Mouse (Mus musculus) gastrocnemius, adult 2 months (tissue): Measurements from ENCODE around the gene 1700013F07Rik. TPM values are rescaled to one million over a fixed set of nuclear protein-coding genes. Genes with fewer than 3 reads are reported as not detected.

Experiments used
- DNase-seq: peaks from one replicate; pipeline ENCODE4 v3.0.0; 2022
- H3K27ac ChIP-seq: fragments of 200-600 bp; 2 replicates; pipeline ENCODE4 v1.8.1; 2022; ENCODE audit warnings: mild to moderate bottlenecking
- H3K4me3 ChIP-seq: fragments of 200-600 bp; 2 replicates; pipeline ENCODE4 v1.8.1; 2022; ENCODE audit warnings: mild to moderate bottlenecking, moderate library complexity
- CTCF ChIP-seq: fragments of 200-600 bp; IDR thresholded peaks from 2 replicates; pipeline ENCODE4 v1.8.1; 2022; ENCODE audit warnings: antibody characterized with exemption, mild to moderate bottlenecking, moderate library complexity
- intact Hi-C: fragments of 180-260 bp; cut with DNase I; formaldehyde crosslinking; loops from one replicate; pipeline ENCODE4 v1.15.1; 2025
- total RNA-seq, 2 experiments: library from RNA; stranded (reverse); gene quantifications; 2 replicates each; pipeline ENCODE4 v1.2.3; 2021

1700013F07Rik gene
- total RNA-seq, 2 experiments from 2014 or later, result not detected

DNA sequence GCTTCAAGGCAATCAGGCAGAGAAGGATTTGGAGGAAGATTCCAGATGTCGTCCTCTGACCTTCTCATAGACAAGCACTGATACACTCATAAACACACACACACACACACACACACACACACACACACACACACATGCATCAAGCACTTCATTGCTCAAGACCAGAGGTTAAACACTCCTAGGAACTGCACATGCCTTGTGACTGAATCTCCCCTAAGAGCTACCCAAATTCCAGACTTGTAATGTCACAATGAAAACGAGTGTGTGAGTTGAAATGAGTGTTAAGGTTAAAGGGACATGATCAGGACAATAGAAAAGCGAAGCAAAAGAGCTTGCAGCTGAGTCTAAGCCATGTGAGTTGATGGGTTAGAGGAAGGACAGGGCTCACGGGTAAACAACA is 15.7 kb upstream of the 1700013F07Rik start:
- no peak for TF ChIP-seq CTCF
- H3K27ac ChIP-seq, result no peak overlapping the region
- intact Hi-C loops, result no loop called here

GRCm38 (mm10) chr3:108523415-108523814 is 10.5 kb upstream of the 1700013F07Rik start:
- intact Hi-C loops, result no loop called here
- H3K27ac ChIP-seq, result no peak overlapping the region
- no peak for TF ChIP-seq CTCF
- no peak for DNase-seq
- H3K4me3 ChIP-seq, result no peak overlapping the region

More for the DNA sequence above, 15.7 kb upstream of the 1700013F07Rik start:
- H3K4me3 ChIP-seq, result no peak overlapping the region
- DNase-seq, result no peak

DNA sequence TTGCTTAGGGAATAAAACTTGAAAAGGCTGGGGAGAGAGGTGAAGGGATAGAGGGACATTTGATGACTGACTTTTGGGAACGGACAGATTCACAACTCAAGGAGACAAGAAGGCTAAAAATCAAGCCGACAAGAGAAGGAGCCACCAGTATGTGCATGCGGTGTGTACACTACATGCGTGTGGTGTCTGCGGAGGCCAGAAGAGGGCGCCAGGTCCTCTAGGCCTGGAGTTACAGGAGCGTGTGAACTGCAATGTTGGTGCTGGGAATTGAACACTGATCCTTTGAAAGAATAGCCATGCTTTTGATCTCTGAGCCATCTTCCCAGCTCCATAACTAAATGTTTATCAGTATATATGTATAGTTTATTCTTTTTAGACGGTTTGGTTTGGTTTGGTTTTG is 5.5 kb upstream of the 1700013F07Rik start:
- Histone ChIP-seq H3K4me3 (no peak overlapping the region), H3K27ac (no peak overlapping the region)
- TF ChIP-seq CTCF, result no peak
- no peak for DNase-seq
- intact Hi-C loops, result no loop called here

DNA sequence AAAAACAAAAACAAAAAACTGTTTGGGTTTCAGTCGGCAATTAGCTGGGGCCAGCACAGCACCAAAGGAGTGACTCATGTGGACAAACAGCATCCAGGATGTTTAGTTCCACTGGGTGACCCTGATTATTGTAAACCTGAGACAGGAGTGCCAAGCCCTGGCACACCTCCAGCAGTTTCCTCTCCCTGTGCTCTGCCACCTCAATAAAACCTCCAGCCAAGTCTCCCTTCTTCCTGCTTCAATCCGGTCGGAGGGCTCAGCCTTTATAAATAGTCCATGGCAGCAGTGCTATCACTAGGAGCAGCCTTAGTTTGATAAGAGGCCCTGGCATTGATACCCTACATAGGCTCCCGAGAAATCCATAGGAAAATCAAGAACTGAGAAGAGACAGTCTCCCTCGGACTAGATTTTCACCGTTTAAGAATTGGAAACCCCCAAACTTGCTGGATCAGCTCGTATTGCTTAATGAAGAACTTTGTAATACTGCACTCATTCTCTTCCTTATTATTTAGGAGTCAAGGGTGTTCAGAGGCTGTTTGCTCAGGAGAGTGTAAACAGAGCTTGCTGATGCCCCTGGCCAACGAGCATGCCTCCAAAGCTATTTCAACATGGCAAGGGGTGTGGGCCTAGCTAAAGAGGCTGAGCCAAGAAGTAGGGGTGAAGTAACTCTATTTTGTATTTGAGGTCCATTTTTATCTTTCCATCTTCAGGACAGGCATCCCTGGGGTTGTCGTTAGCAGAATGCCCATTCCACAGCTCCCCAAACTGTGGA is 650 bp upstream of the 1700013F07Rik start:
- intact Hi-C loops, result no loop called here
- Histone ChIP-seq H3K27ac (no peak overlapping the region), H3K4me3 (no peak overlapping the region)
- TF ChIP-seq CTCF, result no peak
- DNase-seq, result peak; percentile 26

- no peak for DNase-seq
- H3K27ac ChIP-seq, result no peak overlapping the region
- intact Hi-C loops, result no loop called here
- no peak for TF ChIP-seq CTCF
- H3K4me3 ChIP-seq, result peak overlapping the region; percentile 66
Observed at GRCm38 (mm10) chr3:108535896-108536516, 2.1 kb downstream of the 1700013F07Rik start.

- TF ChIP-seq CTCF, result no peak
- H3K4me3 ChIP-seq, result peak within 1 kb of the TSS; percentile 66
- H3K27ac ChIP-seq, result 0 out of 2 replicates have a peak within 1 kb of the TSS, but pooled peaks have one; percentile 3
- DNase-seq, result peak; percentile 42
- intact Hi-C loops, result no loop called here
Observed at GRCm38 (mm10) chr3:108536517-108537260, 2.7 kb downstream of the 1700013F07Rik start, which contains the start of gene 5330417C22Rik. Gene 5330417C22Rik (minus strand): TSS chr3:108536536.

GRCm38 (mm10) chr3:108537303-108537702 is 3.4 kb downstream of the 1700013F07Rik start:
- intact Hi-C loops, result no loop called here
- Histone ChIP-seq H3K4me3 (peak overlapping the region; percentile 66), H3K27ac (0 out of 2 replicates have a peak overlapping the region, but pooled peaks have one; percentile 3)
- peak; percentile 94 for TF ChIP-seq CTCF
- peak; percentile 87 for DNase-seq

- H3K4me3 ChIP-seq, result no peak overlapping the region
- intact Hi-C loops, result no loop called here
- TF ChIP-seq CTCF, result no peak
- no peak overlapping the region for H3K27ac ChIP-seq
- DNase-seq, result no peak
Observed at GRCm38 (mm10) chr3:108542299-108542698, 8.3 kb downstream of the 1700013F07Rik start.

- TF ChIP-seq CTCF, result no peak
- intact Hi-C loops, result loop anchor here (2.0 kb wide), 1 partner anchor 109 kb away; the partner anchor contains the start of gene Sars
- Histone ChIP-seq H3K4me3 (peak overlapping the region; percentile 84), H3K27ac (peak overlapping the region; percentile 91)
- no peak for DNase-seq
Observed at GRCm38 (mm10) chr3:108554111-108554561, 20.2 kb downstream of the 1700013F07Rik start.

- Histone ChIP-seq H3K27ac (peak overlapping the region; percentile 91), H3K4me3 (peak overlapping the region; percentile 84)
- DNase-seq, result peak; percentile 92
- intact Hi-C loops, result loop anchor here (2.0 kb wide), 1 partner anchor 110 kb away; the partner anchor contains the start of gene Sars
- TF ChIP-seq CTCF, result peak; percentile 94
Observed at GRCm38 (mm10) chr3:108554587-108555312, 20.8 kb downstream of the 1700013F07Rik start.

DNA sequence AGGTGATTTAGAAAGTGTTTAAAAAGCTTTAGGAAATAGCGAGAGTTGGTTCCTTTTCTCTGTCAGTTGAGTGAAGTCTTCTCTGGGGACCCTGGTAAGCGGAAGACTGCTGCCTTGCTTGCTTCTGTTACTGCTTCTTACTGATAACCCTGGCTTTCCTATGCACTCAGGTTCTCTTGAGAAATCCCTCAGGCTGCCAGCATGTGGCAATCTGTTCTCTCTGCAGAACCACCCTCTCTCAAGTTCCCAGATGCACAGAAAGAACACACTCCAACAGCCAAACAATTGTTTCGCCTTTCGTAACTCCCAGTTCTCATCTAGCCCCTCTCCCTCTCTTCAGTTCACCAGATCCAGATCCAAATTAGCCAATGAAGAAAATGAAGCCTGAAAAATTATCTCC is 23.9 kb downstream of the 1700013F07Rik start:
- no peak overlapping the region for H3K4me3 ChIP-seq
- no peak for TF ChIP-seq CTCF
- intact Hi-C loops, result no loop called here
- DNase-seq, result no peak
- H3K27ac ChIP-seq, result no peak overlapping the region
